Mouse (Mus musculus) midbrain, embryonic 15.5 days (tissue): Measurements from ENCODE around the gene D330020A13Rik. TPM values are rescaled to one million over a fixed set of nuclear protein-coding genes. Genes with fewer than 3 reads are reported as not detected.

ENCODE experiments used
- ATAC-seq: fragments of 200-750 bp; cut with Nextera tagmentation; replicated peaks from 2 replicates; pipeline ENCODE4 v1.8.0; 2017; ENCODE audit warnings: moderate TSS enrichment
- H3K27ac ChIP-seq: fragments of 300-500 bp; sonication (generic); 2 replicates; pipeline ENCODE4 v1.5.1; 2015; ENCODE audit warnings: mild to moderate bottlenecking, inconsistent platforms
- H3K27me3 ChIP-seq: fragments of 300-500 bp; sonication (generic); replicated peaks from 2 replicates; pipeline ENCODE4 v1.6.1; 2015; ENCODE audit warnings: inconsistent platforms
- H3K36me3 ChIP-seq: fragments of 300-500 bp; sonication (generic); replicated peaks from 2 replicates; pipeline ENCODE4 v1.6.1; 2015; ENCODE audit warnings: inconsistent platforms
- H3K4me1 ChIP-seq: fragments of 300-500 bp; sonication (generic); 2 replicates; pipeline ENCODE4 v1.6.1; 2015; ENCODE audit warnings: inconsistent platforms
- H3K4me2 ChIP-seq: fragments of 300-500 bp; sonication (generic); 2 replicates; pipeline ENCODE4 v1.6.1; 2015; ENCODE audit warnings: inconsistent platforms, mild to moderate bottlenecking, moderate library complexity
- H3K4me3 ChIP-seq: fragments of 300-500 bp; sonication (generic); 2 replicates; pipeline ENCODE4 v1.5.1; 2015; ENCODE audit warnings: mild to moderate bottlenecking, inconsistent platforms
- H3K9ac ChIP-seq: fragments of 300-500 bp; sonication (generic); 2 replicates; pipeline ENCODE4 v1.6.1; 2015; ENCODE audit warnings: mild to moderate bottlenecking, inconsistent platforms
- H3K9me3 ChIP-seq: fragments of 300-500 bp; sonication (generic); 2 replicates; pipeline ENCODE4 v1.6.1; 2016; ENCODE audit warnings: inconsistent platforms
- WGBS: fragments of 180-500 bp; shearing (Covaris S2); methylation state at CpG from one replicate; pipeline ENCODE4 v1.1.7; 2015; ENCODE audit warnings: mixed read lengths; 5-methylcytosine and 5-hydroxymethylcytosine counted together
- polyA plus RNA-seq: library from polyadenylated mRNA; unstranded; fragments of >200 nt; fragmentation: Nextera tagmentation; extraction: Ambion mirVana; gene quantifications from 2 replicates; pipeline ENCODE4 v1.2.1, GENCODE M21; 2015

The D330020A13Rik gene
- polyA plus RNA-seq, 1 experiment from 2014 or later = not detected

DNA sequence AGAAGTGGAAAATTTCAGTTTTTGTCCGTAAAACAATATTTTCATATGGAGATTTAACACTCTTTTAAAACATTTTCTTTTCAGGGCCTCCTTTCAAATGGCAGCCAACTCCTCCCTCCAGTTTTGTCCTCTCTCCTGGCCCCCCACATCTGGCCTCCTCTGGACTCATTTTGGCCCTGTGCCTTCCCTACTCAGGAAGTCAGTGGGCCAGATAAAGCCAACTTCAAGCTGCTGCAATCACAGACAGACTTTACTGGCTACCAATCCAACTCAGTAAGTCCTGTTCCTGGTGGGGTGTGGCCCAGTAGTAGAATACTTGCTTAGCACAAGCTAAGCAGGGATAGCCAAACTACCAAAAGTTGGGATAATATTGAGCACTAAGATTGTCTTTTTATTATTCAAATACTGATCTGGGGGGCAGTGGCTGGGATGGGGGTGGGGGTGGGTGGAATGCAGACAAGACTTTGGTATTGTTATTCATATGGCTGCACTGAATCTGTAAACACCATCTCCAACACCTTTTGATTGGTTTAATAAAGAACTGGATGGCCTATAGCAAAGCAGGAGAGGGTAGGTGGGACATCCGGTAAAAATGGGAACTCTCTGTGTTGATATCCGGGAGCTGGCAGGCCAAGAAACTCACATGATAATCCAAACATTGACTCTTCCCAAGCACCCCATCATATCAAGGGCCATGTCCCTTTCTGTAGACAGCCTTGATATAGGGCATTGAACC, 12.9 kb downstream of the D330020A13Rik start:
- ATAC-seq = no peak
- 84% methylated on average over 3 of the region's 3 CpGs for WGBS
- no peak overlapping the region for H3K27ac ChIP-seq
- H3K9me3 ChIP-seq = no peaks in the 10 kb centered on the region
- no peaks in the 10 kb centered on the region for H3K4me1 ChIP-seq
- H3K4me3 ChIP-seq = no peak overlapping the region
- H3K36me3 ChIP-seq = no peaks in the 10 kb centered on the region
- H3K4me2 ChIP-seq = no peak overlapping the region
- H3K9ac ChIP-seq = no peak overlapping the region
- H3K27me3 ChIP-seq = no peaks in the 10 kb centered on the region

DNA sequence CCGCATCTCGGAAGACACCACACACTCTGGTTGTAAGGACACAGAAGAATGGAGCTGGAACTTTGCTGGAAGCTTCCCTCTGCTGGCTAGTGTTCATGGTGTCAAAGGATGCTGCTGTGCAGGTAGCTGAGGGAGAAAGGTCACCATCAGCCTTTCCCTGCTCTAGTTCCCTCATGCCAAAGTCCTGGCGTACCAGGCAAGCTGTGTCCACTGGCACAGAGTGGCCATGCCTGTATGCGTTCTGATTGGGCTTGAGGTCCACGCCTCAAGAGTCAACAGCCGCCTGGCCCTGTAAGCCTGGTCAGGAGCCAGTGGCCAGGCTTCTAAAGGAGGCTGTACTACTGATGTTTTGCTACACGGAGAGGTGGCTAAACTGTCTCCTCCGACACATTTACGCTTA, 15.2 kb downstream of the D330020A13Rik start:
- Histone ChIP-seq H3K4me3 (no peak overlapping the region), H3K4me1 (no peaks in the 10 kb centered on the region), H3K27me3 (no peaks in the 10 kb centered on the region), H3K9ac (no peak overlapping the region), H3K27ac (no peak overlapping the region), H3K36me3 (no peaks in the 10 kb centered on the region), H3K4me2 (no peak overlapping the region), H3K9me3 (no peaks in the 10 kb centered on the region)
- no peak for ATAC-seq
- WGBS = 76% methylated on average over 9 of the region's 9 CpGs

DNA sequence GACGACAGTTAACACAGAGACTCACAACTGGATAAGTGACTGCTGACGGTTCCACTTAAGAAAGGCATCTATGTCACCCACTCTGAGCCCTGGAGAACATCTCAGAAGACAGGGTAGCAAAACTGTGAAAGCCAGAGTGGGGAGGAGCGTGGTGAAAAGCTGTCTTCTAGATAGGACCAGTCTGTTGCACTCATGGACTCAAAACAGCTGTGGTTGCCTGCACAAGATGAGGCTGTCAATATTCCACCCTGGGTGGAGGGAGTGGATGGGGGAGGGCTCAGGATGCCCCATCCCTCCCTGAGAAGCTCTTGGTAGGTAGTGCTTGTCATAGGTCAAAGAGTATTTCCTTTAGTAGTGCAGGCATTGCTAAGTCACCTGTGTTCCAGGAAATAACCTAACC, 15.6 kb downstream of the D330020A13Rik start:
- no peaks in the 10 kb centered on the region for H3K9me3 ChIP-seq
- whole genome bisulfite sequencing = 69% methylated on average over 3 of the region's 3 CpGs
- no peak overlapping the region for H3K27ac ChIP-seq
- no peak overlapping the region for H3K4me3 ChIP-seq
- no peaks in the 10 kb centered on the region for H3K27me3 ChIP-seq
- H3K9ac ChIP-seq = no peak overlapping the region
- H3K4me1 ChIP-seq = no peaks in the 10 kb centered on the region
- no peaks in the 10 kb centered on the region for H3K36me3 ChIP-seq
- no peak overlapping the region for H3K4me2 ChIP-seq
- ATAC-seq = no peak

DNA sequence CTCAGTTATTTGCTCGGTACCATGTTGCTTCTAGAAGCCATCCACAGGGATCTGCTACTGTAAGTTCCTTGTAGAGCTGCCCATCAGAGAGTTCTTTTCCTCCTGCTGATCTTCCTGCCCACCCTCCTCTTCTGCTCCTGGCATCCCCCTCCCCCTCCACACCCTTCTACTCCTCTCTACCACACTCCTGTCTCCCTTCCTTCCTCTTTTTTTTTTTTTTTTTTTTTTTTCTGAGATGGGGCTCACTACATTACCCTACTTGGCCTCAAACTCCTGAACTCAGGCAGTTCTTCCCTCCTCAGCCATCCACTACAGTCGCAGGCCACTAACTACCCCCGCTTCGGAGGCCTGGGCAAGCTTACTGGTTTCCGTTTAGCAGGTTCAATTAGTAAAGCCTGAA, 18.3 kb downstream of the D330020A13Rik start:
- Histone ChIP-seq H3K4me1 (no peaks in the 10 kb centered on the region), H3K4me3 (no peak overlapping the region), H3K27me3 (no peaks in the 10 kb centered on the region), H3K36me3 (no peaks in the 10 kb centered on the region), H3K27ac (no peak overlapping the region), H3K9me3 (no peaks in the 10 kb centered on the region), H3K4me2 (no peak overlapping the region), H3K9ac (no peak overlapping the region)
- ATAC-seq = no peak
- WGBS = 86% methylated on average over 5 of the region's 5 CpGs

DNA sequence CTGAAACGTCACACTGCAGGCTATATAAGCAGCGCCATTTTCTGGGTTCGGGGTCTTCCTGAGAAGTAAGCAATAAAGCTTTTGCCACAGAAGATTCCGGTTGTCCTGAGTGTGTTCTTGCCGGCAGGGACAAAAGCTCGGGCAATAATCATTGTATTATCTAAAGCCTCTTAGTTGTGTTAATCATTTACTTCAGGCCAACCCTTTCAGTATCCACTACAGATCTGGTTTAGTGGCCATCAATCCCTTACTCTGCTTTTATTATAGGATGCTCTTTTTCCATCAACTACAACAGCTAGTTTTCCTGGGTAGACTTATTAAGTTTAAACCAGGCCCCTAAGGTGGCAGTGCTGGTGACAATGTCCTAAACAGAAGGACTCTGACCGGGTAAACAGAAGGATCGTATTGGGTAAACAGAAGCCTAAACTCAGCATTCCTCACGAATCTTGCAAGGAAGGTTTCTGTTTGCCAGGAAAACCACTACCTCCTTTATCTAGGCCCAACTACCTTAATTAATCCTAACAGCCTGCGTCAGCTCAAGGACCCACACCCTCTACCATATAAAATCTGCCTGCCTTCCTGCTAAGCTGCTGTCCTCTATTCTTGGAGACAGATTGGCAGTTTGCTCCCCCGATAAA, 24.3 kb downstream of the D330020A13Rik start:
- Histone ChIP-seq H3K36me3 (no peaks in the 10 kb centered on the region), H3K9ac (no peak overlapping the region), H3K27ac (no peak overlapping the region), H3K4me2 (no peak overlapping the region), H3K4me1 (no peaks in the 10 kb centered on the region), H3K4me3 (no peak overlapping the region), H3K9me3 (no peaks in the 10 kb centered on the region), H3K27me3 (no peaks in the 10 kb centered on the region)
- no peak for ATAC-seq
- WGBS = 78% methylated on average over 11 of the region's 11 CpGs

DNA sequence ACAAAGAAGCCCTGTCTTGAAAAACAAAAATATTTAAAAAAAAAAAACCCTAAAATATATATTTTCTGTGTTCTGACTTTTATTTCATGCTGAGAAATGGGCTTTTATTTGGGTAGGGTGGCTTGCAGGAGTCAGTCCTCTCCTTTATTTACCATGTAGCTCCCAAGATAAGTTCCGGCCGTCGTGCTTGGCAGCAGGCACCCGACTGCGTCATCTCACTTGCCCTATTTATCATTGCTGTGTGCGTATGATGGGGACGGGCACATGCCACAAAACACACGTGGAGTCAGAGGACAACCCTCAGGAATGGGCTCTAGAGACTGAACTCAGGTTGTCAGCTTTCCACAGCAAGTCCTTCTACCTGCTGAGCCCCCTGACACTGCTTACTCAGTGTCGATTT, 25.0 kb downstream of the D330020A13Rik start:
- Histone ChIP-seq H3K27me3 (no peaks in the 10 kb centered on the region), H3K4me1 (no peaks in the 10 kb centered on the region), H3K27ac (no peak overlapping the region), H3K36me3 (no peaks in the 10 kb centered on the region), H3K9me3 (no peaks in the 10 kb centered on the region), H3K9ac (no peak overlapping the region), H3K4me2 (no peak overlapping the region), H3K4me3 (no peak overlapping the region)
- 94% methylated on average over 9 of the region's 9 CpGs for WGBS
- no peak for ATAC-seq

DNA sequence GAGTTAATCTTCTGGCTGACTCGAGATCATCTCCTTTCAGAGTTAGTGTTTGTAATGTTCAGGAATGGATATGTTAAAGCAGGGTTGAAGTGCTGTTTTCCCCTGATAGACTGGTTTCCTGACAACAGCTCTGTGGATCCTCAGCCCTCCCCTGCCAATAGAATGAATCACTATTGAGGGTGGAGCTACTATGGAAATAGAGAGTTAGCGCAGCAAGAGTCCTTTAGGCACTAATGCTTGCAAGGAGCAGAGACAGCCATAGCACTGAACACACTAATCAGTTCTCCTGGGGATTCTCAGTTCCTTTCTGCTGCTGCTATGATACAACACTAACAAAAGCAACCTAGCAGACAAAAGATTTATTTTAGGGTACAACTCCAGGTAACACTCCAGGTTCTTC, 26.2 kb downstream of the D330020A13Rik start:
- Histone ChIP-seq H3K9me3 (no peaks in the 10 kb centered on the region), H3K27me3 (no peaks in the 10 kb centered on the region), H3K4me1 (no peaks in the 10 kb centered on the region), H3K4me2 (no peak overlapping the region), H3K4me3 (no peak overlapping the region), H3K36me3 (no peaks in the 10 kb centered on the region), H3K27ac (no peak overlapping the region), H3K9ac (no peak overlapping the region)
- 65% methylated on average over 2 of the region's 2 CpGs for WGBS
- ATAC-seq = no peak

DNA sequence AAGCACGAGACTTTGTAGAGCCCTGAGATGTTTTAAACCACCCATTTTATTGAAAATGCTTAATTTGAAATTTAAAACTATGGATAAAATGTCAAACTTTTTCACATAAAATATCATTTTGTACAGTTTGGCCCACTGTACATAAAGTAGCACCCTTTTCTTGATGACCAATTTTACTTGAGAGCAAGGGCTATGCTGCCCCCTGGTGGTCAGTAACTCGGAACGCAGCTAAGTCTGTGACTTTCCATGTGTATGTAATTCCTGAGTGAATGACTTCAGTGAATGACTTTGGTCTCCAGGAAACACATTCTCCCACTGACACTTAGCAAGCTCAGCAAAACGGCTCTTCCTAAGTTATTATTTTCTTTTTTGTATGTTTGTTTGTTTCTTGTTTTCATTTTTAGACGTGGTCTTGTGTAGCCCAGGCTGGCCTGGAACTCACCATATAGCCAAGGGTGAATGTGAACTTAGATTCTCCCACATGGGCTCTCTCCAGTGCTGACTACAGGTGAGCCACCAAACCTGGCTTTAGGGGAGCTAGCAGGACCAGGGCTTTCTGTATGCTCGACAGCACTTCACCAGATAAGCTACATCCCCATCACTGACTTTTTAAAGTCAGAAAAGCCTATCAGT, 30.2 kb downstream of the D330020A13Rik start:
- no peaks in the 10 kb centered on the region for H3K27me3 ChIP-seq
- no peak for ATAC-seq
- H3K4me3 ChIP-seq = no peak overlapping the region
- no peaks in the 10 kb centered on the region for H3K9me3 ChIP-seq
- H3K36me3 ChIP-seq = 0 out of 2 replicates have a peak, but pooled peaks cover 5% of the 10 kb centered on the region
- H3K9ac ChIP-seq = no peak overlapping the region
- no peak overlapping the region for H3K4me2 ChIP-seq
- 31% methylated on average over 6 of the region's 6 CpGs for WGBS
- H3K4me1 ChIP-seq = no peaks in the 10 kb centered on the region
- no peak overlapping the region for H3K27ac ChIP-seq

DNA sequence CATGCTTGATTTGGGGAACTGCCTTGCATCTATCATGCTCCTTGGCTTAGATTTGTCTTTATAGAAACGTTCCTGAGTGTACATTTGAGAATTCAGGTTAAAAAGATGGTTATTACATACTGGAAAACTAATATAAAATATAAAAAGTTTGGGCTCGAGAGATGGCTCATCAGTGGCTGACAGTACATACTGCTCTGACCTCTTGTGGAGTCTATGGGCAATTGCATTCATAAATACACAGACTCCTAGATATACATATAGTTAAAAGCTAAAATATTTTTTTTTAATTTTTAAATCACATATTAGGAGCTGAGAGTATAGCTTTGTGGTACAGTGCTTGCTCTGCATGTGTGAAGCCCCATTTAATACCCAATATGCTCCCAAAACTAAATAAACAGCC, 38.2 kb downstream of the D330020A13Rik start:
- Histone ChIP-seq H3K27ac (no peak overlapping the region), H3K36me3 (0 out of 2 replicates have a peak, but pooled peaks cover 12% of the 10 kb centered on the region), H3K4me3 (no peak overlapping the region), H3K4me1 (no peaks in the 10 kb centered on the region), H3K9me3 (no peaks in the 10 kb centered on the region), H3K9ac (no peak overlapping the region), H3K4me2 (no peak overlapping the region), H3K27me3 (no peaks in the 10 kb centered on the region)
- 83% methylated on average over 2 of the region's 2 CpGs for WGBS
- ATAC-seq = no peak

DNA sequence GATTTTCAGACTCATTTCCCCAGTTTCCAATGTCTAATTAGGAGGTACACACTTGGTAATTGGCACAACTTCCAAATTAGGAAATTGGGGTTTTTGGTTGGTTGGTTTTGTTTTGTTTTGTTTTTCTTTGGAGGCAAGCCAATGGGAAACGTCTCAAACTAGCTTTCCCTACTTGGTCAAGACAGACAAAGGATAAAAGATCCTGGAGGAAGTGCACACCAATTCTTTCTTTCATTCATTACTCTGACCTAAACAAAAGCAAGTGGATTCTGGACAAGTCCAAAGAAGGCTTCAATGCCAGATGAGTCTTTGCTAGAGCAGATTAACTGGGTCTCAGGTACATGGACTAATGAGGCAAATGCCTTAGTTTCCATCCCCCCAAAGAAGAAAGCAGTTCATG, 49.8 kb downstream of the D330020A13Rik start:
- no peak for ATAC-seq
- no peaks in the 10 kb centered on the region for H3K4me1 ChIP-seq
- H3K27me3 ChIP-seq = no peaks in the 10 kb centered on the region
- H3K27ac ChIP-seq = no peak overlapping the region
- no peak overlapping the region for H3K9ac ChIP-seq
- no peak overlapping the region for H3K4me3 ChIP-seq
- no peak overlapping the region for H3K4me2 ChIP-seq
- WGBS = 54% methylated on average over 1 of the region's 1 CpGs
- H3K36me3 ChIP-seq = peaks cover 13% of the 10 kb centered on the region
- no peaks in the 10 kb centered on the region for H3K9me3 ChIP-seq
